Mouse (Mus musculus) CD8-positive naive resting alpha-beta T cell, adult 2 months (primary cell): ENCODE results near the gene Snx5.
A peak's percentile ranks its signal among the peaks of the same experiment; 100 is the strongest.

Experiments used
- DNase-seq, 2 experiments: peaks; one replicate each; pipeline ENCODE4 v3.0.0; 2022; ENCODE audit warnings: low read depth in 2 of 2, low spot score in 2 of 2

Snx5 gene

GRCm38 (mm10) chr2:144267731-144268015 lies 3.0 kb downstream of the Snx5 start:
- peak; percentile 25 to 39 for DNase-seq

- DNase-seq: no peak
Measured at GRCm38 (mm10) chr2:144267004-144267730, 3.5 kb downstream of the Snx5 start.

GRCm38 (mm10) chr2:144265916-144266683 lies 4.6 kb downstream of the Snx5 start:
- no peak for DNase-seq

- DNase-seq: no peak
Measured at GRCm38 (mm10) chr2:144265120-144265488, 5.6 kb downstream of the Snx5 start.

GRCm38 (mm10) chr2:144264398-144265119 lies 6.1 kb downstream of the Snx5 start:
- DNase-seq: no peak

- no peak for DNase-seq
Measured at GRCm38 (mm10) chr2:144262837-144263236, 7.9 kb downstream of the Snx5 start.

GRCm38 (mm10) chr2:144250111-144250510 lies 20.6 kb downstream of the Snx5 start:
- DNase-seq: no peak

- DNase-seq: no peak
Measured at GRCm38 (mm10) chr2:144248613-144249376, 21.9 kb downstream of the Snx5 start.

- no peak for DNase-seq
Measured at GRCm38 (mm10) chr2:144247337-144247978, 23.2 kb downstream of the Snx5 start.

- DNase-seq: no peak
Measured at GRCm38 (mm10) chr2:144246270-144246669, 24.4 kb downstream of the Snx5 start.

GRCm38 (mm10) chr2:144245464-144245863 lies 25.2 kb downstream of the Snx5 start:
- no peak for DNase-seq

GRCm38 (mm10) chr2:144240095-144240899 lies 30.4 kb downstream of the Snx5 start:
- DNase-seq: no peak

GRCm38 (mm10) chr2:144239318-144239717 lies 31.4 kb downstream of the Snx5 start:
- DNase-seq: no peak

GRCm38 (mm10) chr2:144238341-144238740 lies 32.4 kb downstream of the Snx5 start:
- no peak for DNase-seq

- no peak for DNase-seq
Measured at GRCm38 (mm10) chr2:144236791-144237584, 33.7 kb downstream of the Snx5 start.

GRCm38 (mm10) chr2:144235776-144236175 lies 34.9 kb downstream of the Snx5 start:
- no peak for DNase-seq

GRCm38 (mm10) chr2:144233534-144233933 lies 37.2 kb downstream of the Snx5 start:
- no peak for DNase-seq

- peak; percentile 32 to 41 for DNase-seq
Measured at GRCm38 (mm10) chr2:144231115-144231514, 39.6 kb downstream of the Snx5 start.

GRCm38 (mm10) chr2:144230498-144230897 lies 40.2 kb downstream of the Snx5 start:
- DNase-seq: no peak
